Mouse (Mus musculus) hindbrain, embryonic 11.5 days (tissue): Measurements from ENCODE around the gene Cmss1. TPM values are rescaled to one million over a fixed set of nuclear protein-coding genes. Genes with fewer than 3 reads are reported as not detected.

Source experiments
- ATAC-seq: fragments of 200-750 bp; cut with Nextera tagmentation; 2 replicates; pipeline ENCODE4 v1.8.0; 2017; ENCODE audit warnings: mild to moderate bottlenecking, moderate TSS enrichment, moderate library complexity; ENCODE audit not compliant: low FRiP score
- DNase-seq: peaks from one replicate; pipeline ENCODE4 v3.0.0-alpha.2; 2015; ENCODE audit warnings: low spot score
- H3K27ac ChIP-seq: fragments of 300-500 bp; sonication (generic); 2 replicates; pipeline ENCODE4 v1.5.1; 2014; ENCODE audit warnings: mild to moderate bottlenecking, low read depth, low read length
- H3K27me3 ChIP-seq: fragments of 300-500 bp; sonication (generic); 2 replicates; pipeline ENCODE4 v1.6.1; 2014; ENCODE audit warnings: mild to moderate bottlenecking, low read length, moderate library complexity, mixed read lengths; ENCODE audit not compliant: control insufficient read depth, insufficient read depth
- H3K36me3 ChIP-seq: fragments of 300-500 bp; sonication (generic); 2 replicates; pipeline ENCODE4 v1.6.1; 2014; ENCODE audit warnings: mild to moderate bottlenecking, low read length, moderate library complexity, mixed read lengths; ENCODE audit not compliant: control insufficient read depth, insufficient read depth
- H3K4me1 ChIP-seq: fragments of 300-500 bp; sonication (generic); replicated peaks from 2 replicates; pipeline ENCODE4 v1.6.1; 2014; ENCODE audit warnings: low read length, mixed read lengths; ENCODE audit not compliant: control insufficient read depth, insufficient read depth
- H3K4me2 ChIP-seq: fragments of 300-500 bp; sonication (generic); replicated peaks from 2 replicates; pipeline ENCODE4 v1.6.1; 2014; ENCODE audit warnings: mild to moderate bottlenecking, low read depth, low read length
- H3K4me3 ChIP-seq: fragments of 300-500 bp; sonication (generic); 2 replicates; pipeline ENCODE4 v1.5.1; 2014; ENCODE audit warnings: low read depth, low read length
- H3K9ac ChIP-seq: fragments of 300-500 bp; sonication (generic); 2 replicates; pipeline ENCODE4 v1.6.1; 2014; ENCODE audit warnings: low read depth, low read length
- H3K9me3 ChIP-seq: fragments of 300-500 bp; sonication (generic); 2 replicates; pipeline ENCODE4 v1.6.1; 2016; ENCODE audit warnings: low read length; ENCODE audit not compliant: control insufficient read depth
- WGBS: fragments of 180-500 bp; shearing (Covaris S2); extraction: QIAGEN DNeasy Blood & Tissue Kit; methylation state at CpG from one replicate; pipeline ENCODE4 v1.1.7; 2014; 5-methylcytosine and 5-hydroxymethylcytosine counted together
- polyA plus RNA-seq: library from polyadenylated mRNA; unstranded; fragments of >200 nt; fragmentation: Nextera tagmentation; extraction: Ambion mirVana; gene quantifications from 2 replicates; pipeline ENCODE4 v1.2.1, GENCODE M21; 2014

Gene Cmss1
- polyA plus RNA-seq, 1 experiment from 2014 or later, result 51.1 TPM

GRCm38 (mm10) chr16:57375248-57375837 is 231.3 kb downstream of the Cmss1 start:
- Histone ChIP-seq H3K4me3 (no peak overlapping the region), H3K27me3 (no peaks in the 10 kb centered on the region), H3K36me3 (no peaks in the 10 kb centered on the region), H3K9me3 (no peaks in the 10 kb centered on the region), H3K27ac (no peak overlapping the region), H3K4me2 (no peak overlapping the region), H3K9ac (no peak overlapping the region), H3K4me1 (no peaks in the 10 kb centered on the region)
- 78% methylated on average over 7 of the region's 7 CpGs for WGBS
- ATAC-seq, result no peak
- no peak for DNase-seq

- no peaks in the 10 kb centered on the region for H3K36me3 ChIP-seq
Observed at GRCm38 (mm10) chr16:57372156-57372555, 234.5 kb downstream of the Cmss1 start.

GRCm38 (mm10) chr16:57369846-57370496 is 236.7 kb downstream of the Cmss1 start:
- no peaks in the 10 kb centered on the region for H3K27me3 ChIP-seq
- no peak overlapping the region for H3K4me2 ChIP-seq
- H3K36me3 ChIP-seq, result no peaks in the 10 kb centered on the region
- ATAC-seq (no peak), DNase-seq (no peak)
- no peaks in the 10 kb centered on the region for H3K9me3 ChIP-seq
- 82% methylated on average over 8 of the region's 8 CpGs for WGBS
- H3K27ac ChIP-seq, result no peak overlapping the region
- no peak overlapping the region for H3K9ac ChIP-seq
- H3K4me3 ChIP-seq, result no peak overlapping the region
- no peaks in the 10 kb centered on the region for H3K4me1 ChIP-seq

More at GRCm38 (mm10) chr16:57372156-57372555, 234.5 kb downstream of the Cmss1 start:
- no peak overlapping the region for H3K27ac ChIP-seq
- no peak overlapping the region for H3K4me3 ChIP-seq
- no peak overlapping the region for H3K4me2 ChIP-seq
- H3K9ac ChIP-seq, result no peak overlapping the region
- WGBS, result 89% methylated on average over 3 of the region's 3 CpGs
- no peaks in the 10 kb centered on the region for H3K9me3 ChIP-seq
- ATAC-seq, result no peak
- H3K4me1 ChIP-seq, result no peaks in the 10 kb centered on the region
- no peak for DNase-seq
- H3K27me3 ChIP-seq, result no peaks in the 10 kb centered on the region

GRCm38 (mm10) chr16:57366941-57367694 is 239.5 kb downstream of the Cmss1 start:
- Histone ChIP-seq H3K4me1 (no peaks in the 10 kb centered on the region), H3K9ac (no peak overlapping the region), H3K4me2 (no peak overlapping the region), H3K9me3 (no peaks in the 10 kb centered on the region), H3K36me3 (no peaks in the 10 kb centered on the region), H3K27ac (no peak overlapping the region), H3K4me3 (no peak overlapping the region), H3K27me3 (no peaks in the 10 kb centered on the region)
- ATAC-seq (no peak), DNase-seq (no peak)
- 65% methylated on average over 18 of the region's 18 CpGs for WGBS

GRCm38 (mm10) chr16:57366141-57366540 is 240.5 kb downstream of the Cmss1 start:
- 71% methylated on average over 6 of the region's 6 CpGs for WGBS
- no peak overlapping the region for H3K4me3 ChIP-seq
- DNase-seq, result no peak

GRCm38 (mm10) chr16:57364498-57364897 is 242.2 kb downstream of the Cmss1 start:
- Histone ChIP-seq H3K27me3 (no peaks in the 10 kb centered on the region), H3K9ac (no peak overlapping the region), H3K27ac (no peak overlapping the region), H3K4me1 (no peaks in the 10 kb centered on the region), H3K4me3 (no peak overlapping the region), H3K36me3 (no peaks in the 10 kb centered on the region), H3K4me2 (no peak overlapping the region), H3K9me3 (no peaks in the 10 kb centered on the region)
- DNase-seq (no peak), ATAC-seq (no peak)
- 89% methylated on average over 7 of the region's 7 CpGs for WGBS

More at GRCm38 (mm10) chr16:57366141-57366540, 240.5 kb downstream of the Cmss1 start:
- no peaks in the 10 kb centered on the region for H3K9me3 ChIP-seq
- no peak overlapping the region for H3K4me2 ChIP-seq
- no peak overlapping the region for H3K27ac ChIP-seq
- no peaks in the 10 kb centered on the region for H3K4me1 ChIP-seq
- no peak overlapping the region for H3K9ac ChIP-seq
- no peak for ATAC-seq
- no peaks in the 10 kb centered on the region for H3K36me3 ChIP-seq
- no peaks in the 10 kb centered on the region for H3K27me3 ChIP-seq

GRCm38 (mm10) chr16:57362679-57363401 is 243.8 kb downstream of the Cmss1 start:
- no peak overlapping the region for H3K27ac ChIP-seq
- H3K9me3 ChIP-seq, result no peaks in the 10 kb centered on the region
- 39% methylated on average over 18 of the region's 18 CpGs for WGBS
- no peak overlapping the region for H3K9ac ChIP-seq
- H3K36me3 ChIP-seq, result no peaks in the 10 kb centered on the region
- no peak overlapping the region for H3K4me2 ChIP-seq
- ATAC-seq (peak; percentile 77), DNase-seq (peak; percentile 41)
- H3K4me1 ChIP-seq, result no peaks in the 10 kb centered on the region
- no peak overlapping the region for H3K4me3 ChIP-seq
- no peaks in the 10 kb centered on the region for H3K27me3 ChIP-seq

GRCm38 (mm10) chr16:57360785-57361184 is 245.9 kb downstream of the Cmss1 start:
- WGBS, result 91% methylated on average over 3 of the region's 3 CpGs
- Histone ChIP-seq H3K4me3 (no peak overlapping the region), H3K4me1 (no peaks in the 10 kb centered on the region), H3K4me2 (no peak overlapping the region), H3K27me3 (no peaks in the 10 kb centered on the region), H3K36me3 (no peaks in the 10 kb centered on the region), H3K9ac (no peak overlapping the region), H3K27ac (no peak overlapping the region), H3K9me3 (no peaks in the 10 kb centered on the region)
- no peak for ATAC-seq
- no peak for DNase-seq
